Mouse (Mus musculus) CH12F3 (cell line): ENCODE measurements around the gene Pdxp.

ENCODE experiments used
- in situ Hi-C: fragments of 300-500 bp; cut with MboI; formaldehyde crosslinking; loops from 2 replicates; pipeline ENCODE4 v1.14.3; 2020; ENCODE audit warnings: low sequenced_read_pairs

The Pdxp gene

GRCm38 (mm10) chr15:78959537-78959936 is 45.8 kb downstream of the Pdxp start:
- in situ Hi-C loops, result no loop called here

GRCm38 (mm10) chr15:78960088-78960487 is 46.4 kb downstream of the Pdxp start:
- in situ Hi-C loops, result no loop called here

DNA sequence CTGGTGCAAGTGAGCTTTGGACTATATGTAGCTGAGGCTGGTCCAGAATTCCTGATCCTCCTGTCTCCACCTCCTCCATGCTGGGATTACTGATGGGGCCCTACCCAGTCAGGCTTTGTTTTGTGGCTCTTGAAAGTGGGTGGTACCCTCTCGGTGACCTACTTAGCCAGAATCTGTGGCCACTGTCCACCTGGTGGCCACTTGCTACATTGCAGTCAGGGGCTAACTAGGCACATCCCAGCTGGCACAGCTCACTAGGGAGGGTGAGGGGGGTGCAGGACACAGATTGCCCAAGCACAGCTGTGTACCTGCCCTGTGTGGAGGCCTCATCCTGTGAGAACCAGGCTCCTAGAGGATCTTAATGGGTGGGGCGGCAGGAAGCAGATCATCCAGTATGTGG is 49.2 kb downstream of the Pdxp start:
- in situ Hi-C loops, result no loop called here
